Mouse (Mus musculus) olfactory bulb, adult 2 months (tissue): ENCODE data around the gene Myrfl.

ENCODE experiments used
- CTCF ChIP-seq: fragments of 200-500 bp; IDR thresholded peaks from 2 replicates; pipeline ENCODE4 v1.5.1; 2012; ENCODE audit warnings: low read depth, mild to moderate bottlenecking, low read length, moderate library complexity; ENCODE audit not compliant: insufficient read depth
- POLR2A ChIP-seq: fragments of 200-500 bp; IDR thresholded peaks from 2 replicates; pipeline ENCODE4 v1.6.1; 2012; ENCODE audit warnings: mild to moderate bottlenecking, low read depth, low read length, moderate library complexity; ENCODE audit not compliant: insufficient read depth

- no peak for TF ChIP-seq CTCF
- TF ChIP-seq POLR2A: no peak
Measured at GRCm38 (mm10) chr10:116748681-116749080, 148.0 kb downstream of the Myrfl start.
